Mouse (Mus musculus) limb, embryonic 12.5 days (tissue): ENCODE results near the gene BC051665. TPM values are rescaled to one million over a fixed set of nuclear protein-coding genes. Genes with fewer than 3 reads are reported as not detected.

Experiments
- ATAC-seq: fragments of 200-750 bp; cut with Nextera tagmentation; 2 replicates; pipeline ENCODE4 v1.8.0; 2017; ENCODE audit warnings: low read depth, moderate TSS enrichment; ENCODE audit not compliant: insufficient number of reproducible peaks, insufficient read depth, low FRiP score, low TSS enrichment
- H3K27ac ChIP-seq: fragments of 300-500 bp; sonication (generic); 2 replicates; pipeline ENCODE4 v1.5.1; 2016; ENCODE audit warnings: mild to moderate bottlenecking, moderate library complexity
- H3K27me3 ChIP-seq: fragments of 300-500 bp; sonication (generic); 2 replicates; pipeline ENCODE4 v1.6.1; 2016; ENCODE audit warnings: mild to moderate bottlenecking, moderate library complexity
- H3K36me3 ChIP-seq: fragments of 300-500 bp; sonication (generic); 2 replicates; pipeline ENCODE4 v1.6.1; 2016; ENCODE audit warnings: mild to moderate bottlenecking, moderate library complexity
- H3K4me1 ChIP-seq: fragments of 300-500 bp; sonication (generic); replicated peaks from 2 replicates; pipeline ENCODE4 v1.6.1; 2016
- H3K4me2 ChIP-seq: fragments of 300-500 bp; sonication (generic); 2 replicates; pipeline ENCODE4 v1.6.1; 2016; ENCODE audit warnings: mild to moderate bottlenecking, moderate library complexity
- H3K4me3 ChIP-seq: fragments of 300-500 bp; sonication (generic); replicated peaks from 2 replicates; pipeline ENCODE4 v1.5.1; 2016; ENCODE audit warnings: mild to moderate bottlenecking
- H3K9ac ChIP-seq: fragments of 300-500 bp; sonication (generic); replicated peaks from 2 replicates; pipeline ENCODE4 v1.6.1; 2016; ENCODE audit warnings: mild to moderate bottlenecking, moderate library complexity
- H3K9me3 ChIP-seq: fragments of 300-500 bp; sonication (generic); 2 replicates; pipeline ENCODE4 v1.6.1; 2016; ENCODE audit warnings: mild to moderate bottlenecking, moderate library complexity
- WGBS: fragments of 180-500 bp; shearing (Covaris S2); methylation state at CpG from one replicate; pipeline ENCODE4 v1.1.7; 2016; 5-methylcytosine and 5-hydroxymethylcytosine counted together
- polyA plus RNA-seq: library from polyadenylated mRNA; unstranded; fragments of >200 nt; fragmentation: Nextera tagmentation; extraction: Ambion mirVana; gene quantifications from 2 replicates; pipeline ENCODE4 v1.2.1, GENCODE M21; 2016

Gene BC051665
- not detected in 2 replicates for polyA plus RNA-seq

DNA sequence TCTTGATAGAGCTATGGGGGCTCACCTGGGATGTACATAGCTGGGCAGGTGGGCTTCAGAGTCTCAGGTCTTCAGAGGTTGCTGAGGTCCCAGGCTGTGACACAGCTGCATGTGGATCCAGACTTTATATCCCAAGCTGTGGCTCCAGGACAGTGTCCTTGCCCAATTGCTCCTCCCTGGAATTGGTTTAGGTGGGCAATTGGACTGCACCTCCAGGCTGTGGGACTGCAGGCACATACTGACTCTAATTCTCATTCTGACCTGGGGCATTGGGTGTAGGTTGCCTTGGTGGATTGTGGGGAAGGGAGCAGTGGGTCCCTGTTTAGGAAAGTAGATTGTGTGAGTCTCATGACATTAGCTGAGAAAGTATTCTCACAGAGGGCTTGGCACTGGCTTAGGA is at the start of gene BC051665:
Gene BC051665 (minus strand): TSS at position 101 of the 400 bp plus-strand sequence.
- Histone ChIP-seq H3K36me3 (no peaks in the 10 kb centered on the region), H3K4me1 (no peaks in the 10 kb centered on the region), H3K9me3 (no peaks in the 10 kb centered on the region), H3K27ac (no peak within 1 kb of the TSS), H3K4me3 (no peak within 1 kb of the TSS), H3K9ac (no peak within 1 kb of the TSS), H3K4me2 (no peak within 1 kb of the TSS), H3K27me3 (no peaks in the 10 kb centered on the region)
- no peak for ATAC-seq

- no peak overlapping the region for H3K4me3 ChIP-seq
- no peaks in the 10 kb centered on the region for H3K27me3 ChIP-seq
- no peaks in the 10 kb centered on the region for H3K4me1 ChIP-seq
- H3K9ac ChIP-seq: no peak overlapping the region
- H3K36me3 ChIP-seq: no peaks in the 10 kb centered on the region
- no peak for ATAC-seq
- no peak overlapping the region for H3K4me2 ChIP-seq
- no peak overlapping the region for H3K27ac ChIP-seq
- 59% methylated on average over 3 of the region's 3 CpGs for WGBS
- no peaks in the 10 kb centered on the region for H3K9me3 ChIP-seq
Measured at GRCm38 (mm10) chr13:60826052-60826451, 39.9 kb upstream of the BC051665 start.

- Histone ChIP-seq H3K4me1 (no peaks in the 10 kb centered on the region), H3K4me2 (no peak overlapping the region), H3K36me3 (no peaks in the 10 kb centered on the region), H3K9me3 (no peaks in the 10 kb centered on the region), H3K27ac (no peak overlapping the region), H3K27me3 (0 out of 2 replicates have a peak, but pooled peaks cover 4% of the 10 kb centered on the region), H3K4me3 (no peak overlapping the region), H3K9ac (no peak overlapping the region)
- no peak for ATAC-seq
- 72% methylated on average over 3 of the region's 3 CpGs for WGBS
Measured at GRCm38 (mm10) chr13:60820486-60821175, 34.5 kb upstream of the BC051665 start.

- Histone ChIP-seq H3K36me3 (no peaks in the 10 kb centered on the region), H3K27me3 (0 out of 2 replicates have a peak, but pooled peaks cover 4% of the 10 kb centered on the region), H3K9me3 (no peaks in the 10 kb centered on the region), H3K4me2 (no peak overlapping the region), H3K4me1 (no peaks in the 10 kb centered on the region), H3K9ac (no peak overlapping the region), H3K27ac (no peak overlapping the region), H3K4me3 (no peak overlapping the region)
- 16% methylated on average over 7 of the region's 7 CpGs for WGBS
- no peak for ATAC-seq
Measured at GRCm38 (mm10) chr13:60819469-60819868, 33.3 kb upstream of the BC051665 start.

GRCm38 (mm10) chr13:60813722-60814121 is 27.6 kb upstream of the BC051665 start:
- Histone ChIP-seq H3K27ac (no peak overlapping the region), H3K27me3 (no peaks in the 10 kb centered on the region), H3K4me2 (no peak overlapping the region), H3K4me1 (no peaks in the 10 kb centered on the region), H3K4me3 (no peak overlapping the region), H3K9ac (no peak overlapping the region), H3K36me3 (no peaks in the 10 kb centered on the region), H3K9me3 (no peaks in the 10 kb centered on the region)
- 56% methylated on average over 1 of the region's 1 CpGs for WGBS
- no peak for ATAC-seq

GRCm38 (mm10) chr13:60812768-60813167 is 26.6 kb upstream of the BC051665 start:
- no peaks in the 10 kb centered on the region for H3K4me1 ChIP-seq
- H3K9me3 ChIP-seq: no peaks in the 10 kb centered on the region
- no peak overlapping the region for H3K27ac ChIP-seq
- ATAC-seq: no peak
- no peaks in the 10 kb centered on the region for H3K27me3 ChIP-seq
- H3K4me2 ChIP-seq: no peak overlapping the region
- no peaks in the 10 kb centered on the region for H3K36me3 ChIP-seq
- H3K9ac ChIP-seq: no peak overlapping the region
- no peak overlapping the region for H3K4me3 ChIP-seq
- 84% methylated on average over 6 of the region's 6 CpGs for WGBS

DNA sequence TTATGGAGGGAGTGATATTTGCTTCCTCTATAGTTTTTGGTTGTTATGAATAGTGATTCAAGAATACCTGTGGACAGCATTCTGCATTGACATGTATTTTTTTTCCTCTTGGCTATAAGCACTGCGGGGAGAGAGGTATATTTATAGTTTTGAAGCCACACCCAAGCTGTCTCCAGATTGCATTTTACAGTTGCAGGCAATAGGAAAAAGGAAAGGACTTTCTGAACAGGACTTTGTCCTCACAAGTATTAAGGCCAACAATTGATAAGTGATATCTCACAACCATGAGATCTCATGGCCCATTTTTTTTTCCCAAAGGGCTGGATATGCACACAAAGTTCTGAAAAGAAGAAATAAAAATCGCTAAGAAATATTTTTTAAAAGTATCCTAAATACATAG is 23.5 kb upstream of the BC051665 start:
- Histone ChIP-seq H3K4me3 (no peak overlapping the region), H3K27ac (no peak overlapping the region), H3K4me1 (no peaks in the 10 kb centered on the region), H3K36me3 (no peaks in the 10 kb centered on the region), H3K27me3 (no peaks in the 10 kb centered on the region), H3K9me3 (no peaks in the 10 kb centered on the region), H3K4me2 (no peak overlapping the region), H3K9ac (no peak overlapping the region)
- WGBS: 75% methylated on average over 2 of the region's 2 CpGs
- ATAC-seq: no peak

DNA sequence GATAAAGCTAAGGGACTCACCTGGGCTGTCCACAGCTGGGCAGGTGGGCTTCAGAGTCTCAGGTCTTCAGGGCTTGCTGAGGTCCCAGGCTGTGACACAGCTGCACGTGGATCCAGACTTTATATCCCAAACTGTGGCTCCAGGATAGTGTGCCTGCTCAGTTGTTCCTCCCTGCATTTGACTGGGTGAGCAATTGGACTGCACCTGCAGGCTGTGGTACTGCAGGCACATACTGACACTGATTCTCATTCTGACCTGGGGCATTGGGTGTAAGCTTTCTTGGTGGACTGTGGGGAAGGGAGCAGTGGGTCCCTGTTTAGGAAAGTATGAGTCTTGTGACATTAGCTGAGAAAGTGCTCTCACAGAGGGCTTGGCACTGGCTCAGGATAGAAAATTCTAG is 16.6 kb upstream of the BC051665 start, which contains the start of gene Ctsll3:
Gene Ctsll3 (minus strand): TSS at position 101 of the 400 bp plus-strand sequence.
- 77% methylated on average over 1 of the region's 1 CpGs for WGBS
- no peaks in the 10 kb centered on the region for H3K27me3 ChIP-seq
- H3K36me3 ChIP-seq: no peaks in the 10 kb centered on the region
- no peak within 1 kb of the TSS for H3K4me3 ChIP-seq
- no peak within 1 kb of the TSS for H3K9ac ChIP-seq
- no peaks in the 10 kb centered on the region for H3K4me1 ChIP-seq
- H3K27ac ChIP-seq: no peak within 1 kb of the TSS
- no peak within 1 kb of the TSS for H3K4me2 ChIP-seq
- no peaks in the 10 kb centered on the region for H3K9me3 ChIP-seq
- ATAC-seq: no peak

DNA sequence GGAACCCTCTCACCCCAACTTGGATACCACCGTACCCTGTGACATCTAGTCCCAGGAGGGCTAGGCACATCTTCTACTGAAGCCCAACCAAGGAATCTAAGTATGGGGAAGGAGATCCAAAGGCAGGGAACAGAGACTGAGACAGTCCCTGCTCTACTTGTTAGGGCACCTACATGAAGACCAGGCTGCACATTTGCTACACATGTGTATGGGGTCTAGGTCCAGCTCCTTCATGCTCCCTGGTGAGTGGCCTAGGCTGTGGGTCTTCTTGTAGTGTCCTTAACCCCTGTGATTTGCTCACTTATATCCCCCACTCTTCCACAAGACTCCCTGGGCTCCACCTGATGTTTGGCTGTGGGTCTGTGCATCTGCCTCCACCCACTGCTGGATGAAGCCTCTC is 3.3 kb upstream of the BC051665 start:
- no peak overlapping the region for H3K4me3 ChIP-seq
- WGBS: 74% methylated on average over 1 of the region's 1 CpGs
- H3K4me2 ChIP-seq: no peak overlapping the region
- no peak overlapping the region for H3K27ac ChIP-seq
- no peak overlapping the region for H3K9ac ChIP-seq
- no peaks in the 10 kb centered on the region for H3K27me3 ChIP-seq
- H3K36me3 ChIP-seq: no peaks in the 10 kb centered on the region
- no peaks in the 10 kb centered on the region for H3K4me1 ChIP-seq
- no peaks in the 10 kb centered on the region for H3K9me3 ChIP-seq
- no peak for ATAC-seq

- Histone ChIP-seq H3K4me3 (no peak overlapping the region), H3K9ac (no peak overlapping the region), H3K27ac (no peak overlapping the region), H3K36me3 (no peaks in the 10 kb centered on the region), H3K27me3 (no peaks in the 10 kb centered on the region), H3K4me1 (no peaks in the 10 kb centered on the region), H3K9me3 (no peaks in the 10 kb centered on the region), H3K4me2 (no peak overlapping the region)
- ATAC-seq: no peak
- 86% methylated on average over 7 of the region's 7 CpGs for WGBS
Measured at GRCm38 (mm10) chr13:60783301-60783700, 2.9 kb downstream of the BC051665 start.

DNA sequence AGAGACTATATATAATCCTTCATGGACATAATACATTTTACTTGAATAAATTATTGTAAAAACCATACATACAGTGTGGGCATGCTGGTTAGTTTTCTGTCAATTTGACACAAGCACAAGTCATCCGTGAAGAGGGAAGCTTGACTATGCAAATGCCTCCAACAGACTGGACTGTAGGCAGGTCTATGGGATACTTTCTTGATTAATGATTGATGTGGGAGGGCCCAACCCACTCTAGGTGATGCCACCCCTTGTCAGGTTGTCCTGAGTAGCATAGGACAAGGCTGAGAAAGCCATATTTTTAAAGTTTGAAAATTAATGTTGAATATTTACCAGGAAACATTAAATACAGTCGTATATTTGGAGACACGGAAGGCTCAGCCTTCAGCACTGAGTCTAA is 5.6 kb downstream of the BC051665 start:
- Histone ChIP-seq H3K4me3 (no peak overlapping the region), H3K27ac (no peak overlapping the region), H3K9ac (no peak overlapping the region), H3K36me3 (no peaks in the 10 kb centered on the region), H3K27me3 (no peaks in the 10 kb centered on the region), H3K4me1 (no peaks in the 10 kb centered on the region), H3K4me2 (no peak overlapping the region), H3K9me3 (no peaks in the 10 kb centered on the region)
- 90% methylated on average over 3 of the region's 3 CpGs for WGBS
- ATAC-seq: no peak

DNA sequence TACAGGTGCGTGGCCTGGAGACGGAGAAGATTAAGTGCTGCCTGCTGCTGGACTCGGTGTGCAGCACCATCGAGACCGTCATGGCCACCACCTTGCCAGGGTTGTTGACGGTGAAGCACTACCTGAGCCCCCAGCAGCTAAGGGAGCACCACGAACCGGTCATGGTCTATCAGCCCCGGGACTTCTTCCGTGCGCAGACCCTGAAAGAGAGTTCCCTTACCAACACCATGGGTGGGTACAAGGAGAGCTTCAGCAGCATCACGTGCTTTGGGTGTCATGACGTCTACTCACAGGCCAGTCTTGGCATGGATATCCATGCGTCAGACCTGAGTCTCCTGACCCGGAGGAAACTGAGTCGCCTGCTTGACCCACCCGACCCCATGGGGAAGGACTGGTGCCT is 25.0 kb downstream of the BC051665 start:
- Histone ChIP-seq H3K9me3 (no peaks in the 10 kb centered on the region), H3K27ac (no peak overlapping the region), H3K4me2 (no peak overlapping the region), H3K4me3 (no peak overlapping the region), H3K4me1 (no peaks in the 10 kb centered on the region), H3K9ac (no peak overlapping the region), H3K27me3 (no peaks in the 10 kb centered on the region), H3K36me3 (peaks cover 40% of the 10 kb centered on the region)
- no peak for ATAC-seq
- WGBS: 96% methylated on average over 17 of the region's 17 CpGs
